Mouse (Mus musculus) lung, embryonic 14.5 days (tissue): ENCODE measurements around the gene Wdr45b. TPM values are rescaled to one million over a fixed set of nuclear protein-coding genes. Genes with fewer than 3 reads are reported as not detected.
"Not testable (repeated sequence)": the region's sequence is repeated elsewhere in the genome, so short reads cannot be mapped to it uniquely, and the experiment has no call there.

Source experiments
- ATAC-seq: fragments of 200-750 bp; cut with Nextera tagmentation; 2 replicates; pipeline ENCODE4 v1.8.0; 2017; ENCODE audit warnings: mild to moderate bottlenecking, moderate TSS enrichment, moderate library complexity; ENCODE audit not compliant: insufficient read depth
- DNase-seq: peaks from one replicate; pipeline ENCODE4 v3.0.0-alpha.2; 2015
- H3K27ac ChIP-seq: fragments of 300-500 bp; sonication (generic); 2 replicates; pipeline ENCODE4 v1.5.1; 2014; ENCODE audit warnings: low read depth, mild to moderate bottlenecking, moderate library complexity
- H3K27me3 ChIP-seq: fragments of 300-500 bp; sonication (generic); 2 replicates; pipeline ENCODE4 v1.6.1; 2014; ENCODE audit warnings: low read length, control low read depth; ENCODE audit not compliant: insufficient read depth
- H3K36me3 ChIP-seq: fragments of 300-500 bp; sonication (generic); 2 replicates; pipeline ENCODE4 v1.6.1; 2014; ENCODE audit warnings: control low read depth; ENCODE audit not compliant: insufficient read depth
- H3K4me1 ChIP-seq: fragments of 300-500 bp; sonication (generic); 2 replicates; pipeline ENCODE4 v1.6.1; 2014; ENCODE audit warnings: antibody characterized with exemption, control low read depth; ENCODE audit not compliant: insufficient read depth
- H3K4me2 ChIP-seq: fragments of 300-500 bp; sonication (generic); 2 replicates; pipeline ENCODE4 v1.6.1; 2014; ENCODE audit warnings: mild to moderate bottlenecking
- H3K4me3 ChIP-seq: fragments of 300-500 bp; sonication (generic); 2 replicates; pipeline ENCODE4 v1.5.1; 2014; ENCODE audit warnings: low read depth, low read length
- H3K9ac ChIP-seq: fragments of 300-500 bp; sonication (generic); 2 replicates; pipeline ENCODE4 v1.6.1; 2014
- H3K9me3 ChIP-seq: fragments of 300-500 bp; sonication (generic); 2 replicates; pipeline ENCODE4 v1.6.1; 2016; ENCODE audit warnings: low read depth, low read length, control low read depth
- CTCF ChIP-seq: IDR thresholded peaks from 2 replicates; pipeline ENCODE4 v1.5.1; 2016; ENCODE audit warnings: antibody characterized with exemption, low read depth
- WGBS: fragments of 180-500 bp; shearing (Covaris S2); extraction: QIAGEN DNeasy Blood & Tissue Kit; methylation state at CpG from one replicate; pipeline ENCODE4 v1.1.7; 2014; 5-methylcytosine and 5-hydroxymethylcytosine counted together
- polyA plus RNA-seq: library from polyadenylated mRNA; unstranded; fragments of >200 nt; fragmentation: Nextera tagmentation; extraction: Ambion mirVana; gene quantifications from 2 replicates; pipeline ENCODE4 v1.2.1, GENCODE M21; 2014

The Wdr45b gene
- polyA plus RNA-seq, 1 experiment from 2014 or later, result 111 TPM

- H3K36me3 ChIP-seq, result peaks cover 30% of the 10 kb centered on the region
- not testable (repeated sequence) for H3K9me3 ChIP-seq, ATAC-seq, DNase-seq, H3K4me2 ChIP-seq, H3K27ac ChIP-seq, H3K27me3 ChIP-seq, H3K4me3 ChIP-seq, H3K9ac ChIP-seq, H3K4me1 ChIP-seq
- 0 out of 2 replicates have a peak, but pooled peaks have one; percentile 6 for TF ChIP-seq CTCF
- WGBS, result 88% methylated on average over 3 of the region's 3 CpGs
These were observed 5.5 kb downstream of the Wdr45b start for GRCm38 (mm10) chr11:121348727-121349126.

GRCm38 (mm10) chr11:121348166-121348565, 6.1 kb downstream of the Wdr45b start:
- Histone ChIP-seq H3K4me2 (no peak overlapping the region), H3K36me3 (peaks cover 30% of the 10 kb centered on the region), H3K4me1 (peaks cover 5% of the 10 kb centered on the region; the same call in 1 of the 2 replicates), H3K4me3 (no peak overlapping the region), H3K27ac (no peak overlapping the region), H3K9me3 (no peaks in the 10 kb centered on the region), H3K27me3 (no peaks in the 10 kb centered on the region), H3K9ac (no peak overlapping the region)
- ATAC-seq (no peak), DNase-seq (no peak)
- no peak for TF ChIP-seq CTCF
- 81% methylated on average over 2 of the region's 2 CpGs for whole genome bisulfite sequencing

- ATAC-seq, result no peak
- Histone ChIP-seq H3K9me3 (no peaks in the 10 kb centered on the region), H3K9ac (no peak overlapping the region), H3K4me1 (no peaks in the 10 kb centered on the region), H3K4me3 (no peak overlapping the region), H3K36me3 (peaks cover 28% of the 10 kb centered on the region), H3K4me2 (no peak overlapping the region), H3K27ac (no peak overlapping the region), H3K27me3 (no peaks in the 10 kb centered on the region)
- TF ChIP-seq CTCF, result no peak
- DNase-seq, result no peak
- 92% methylated on average over 2 of the region's 2 CpGs for WGBS
These were observed 7.2 kb downstream of the Wdr45b start for GRCm38 (mm10) chr11:121347036-121347435.

GRCm38 (mm10) chr11:121342423-121342822, 11.8 kb downstream of the Wdr45b start:
- not testable (repeated sequence) for H3K27me3 ChIP-seq, DNase-seq, H3K27ac ChIP-seq, ATAC-seq, H3K4me1 ChIP-seq, H3K4me2 ChIP-seq, H3K9ac ChIP-seq, H3K9me3 ChIP-seq, H3K4me3 ChIP-seq
- WGBS, result no CpG with 5 or more reads among the region's 1 CpGs
- peaks cover 34% of the 10 kb centered on the region for H3K36me3 ChIP-seq

GRCm38 (mm10) chr11:121340287-121340686, 14.0 kb downstream of the Wdr45b start:
- Histone ChIP-seq H3K4me2 (no peak overlapping the region), H3K27me3 (no peaks in the 10 kb centered on the region), H3K36me3 (peaks cover 39% of the 10 kb centered on the region), H3K27ac (no peak overlapping the region), H3K9ac (no peak overlapping the region), H3K9me3 (no peaks in the 10 kb centered on the region), H3K4me1 (no peaks in the 10 kb centered on the region), H3K4me3 (no peak overlapping the region)
- ATAC-seq (no peak), DNase-seq (no peak)
- 86% methylated on average over 1 of the region's 1 CpGs for WGBS
- no peak for TF ChIP-seq CTCF

- DNase-seq, result no peak
- Histone ChIP-seq H3K36me3 (peaks cover 43% of the 10 kb centered on the region), H3K4me2 (no peak overlapping the region), H3K27ac (no peak overlapping the region), H3K9me3 (no peaks in the 10 kb centered on the region), H3K27me3 (no peaks in the 10 kb centered on the region), H3K9ac (no peak overlapping the region), H3K4me1 (no peaks in the 10 kb centered on the region), H3K4me3 (no peak overlapping the region)
- WGBS, result 83% methylated on average over 1 of the region's 1 CpGs
- TF ChIP-seq CTCF, result no peak
- ATAC-seq, result no peak
These were observed 14.6 kb downstream of the Wdr45b start for GRCm38 (mm10) chr11:121339647-121340046.

GRCm38 (mm10) chr11:121331641-121332040, 22.6 kb downstream of the Wdr45b start:
- H3K27me3 ChIP-seq, result no peaks in the 10 kb centered on the region
- 82% methylated on average over 3 of the region's 3 CpGs for WGBS
- H3K4me1 ChIP-seq, result no peaks in the 10 kb centered on the region

GRCm38 (mm10) chr11:121328619-121329018, 25.6 kb downstream of the Wdr45b start:
- Histone ChIP-seq H3K4me1 (no peaks in the 10 kb centered on the region), H3K36me3 (peaks cover 68% of the 10 kb centered on the region), H3K27me3 (no peaks in the 10 kb centered on the region), H3K4me2 (no peak overlapping the region), H3K27ac (no peak overlapping the region), H3K9me3 (no peaks in the 10 kb centered on the region), H3K9ac (no peak overlapping the region), H3K4me3 (no peak overlapping the region)
- TF ChIP-seq CTCF, result no peak
- ATAC-seq, result no peak
- DNase-seq, result no peak

More at GRCm38 (mm10) chr11:121331641-121332040, 22.6 kb downstream of the Wdr45b start:
- Histone ChIP-seq H3K9me3 (no peaks in the 10 kb centered on the region), H3K9ac (no peak overlapping the region), H3K4me3 (no peak overlapping the region), H3K4me2 (no peak overlapping the region), H3K36me3 (peaks cover 89% of the 10 kb centered on the region), H3K27ac (no peak overlapping the region)
- TF ChIP-seq CTCF, result no peak
- DNase-seq (no peak), ATAC-seq (no peak)
